Mouse (Mus musculus) heart, postnatal 0 days (tissue): Measurements from ENCODE around the gene Gm4177.
"Not testable (repeated sequence)": the region's sequence is repeated elsewhere in the genome, so short reads cannot be mapped to it uniquely, and the experiment has no call there.

ENCODE experiments used
- CTCF ChIP-seq: IDR thresholded peaks from 2 replicates; pipeline ENCODE4 v1.5.1; 2016; ENCODE audit warnings: antibody characterized with exemption, control low read depth, low read depth
- EP300 ChIP-seq: IDR thresholded peaks from 2 replicates; pipeline ENCODE4 v1.6.1; 2016; ENCODE audit warnings: antibody characterized with exemption, low read depth

DNA sequence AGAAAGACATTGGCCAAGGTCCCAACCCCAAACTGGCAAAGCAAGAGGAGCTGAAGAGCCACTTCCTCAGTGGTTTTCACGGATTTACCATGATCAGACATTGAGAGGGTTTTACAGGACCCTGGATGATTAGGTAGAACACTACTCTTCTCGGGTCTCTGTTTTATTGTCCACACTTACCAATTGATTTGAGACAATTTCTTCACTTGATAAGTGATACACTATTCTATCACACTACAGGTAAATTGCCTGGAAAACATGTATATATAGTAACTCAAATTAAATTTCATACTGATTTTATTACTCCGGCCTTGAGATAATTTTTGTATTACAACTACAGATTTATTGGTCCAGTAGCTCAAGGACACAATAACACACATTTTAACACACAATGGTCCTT, at the start of gene Gm4177:
- TF ChIP-seq CTCF, EP300: not testable (repeated sequence)
